Mouse (Mus musculus): ENCODE data around the gene Sys1. TPM values are rescaled to one million over a fixed set of nuclear protein-coding genes. Genes with fewer than 3 reads are reported as not detected.

The Sys1 gene
- polyA plus RNA-seq, 1 experiment from 2014 or later = 88.2 TPM

DNA sequence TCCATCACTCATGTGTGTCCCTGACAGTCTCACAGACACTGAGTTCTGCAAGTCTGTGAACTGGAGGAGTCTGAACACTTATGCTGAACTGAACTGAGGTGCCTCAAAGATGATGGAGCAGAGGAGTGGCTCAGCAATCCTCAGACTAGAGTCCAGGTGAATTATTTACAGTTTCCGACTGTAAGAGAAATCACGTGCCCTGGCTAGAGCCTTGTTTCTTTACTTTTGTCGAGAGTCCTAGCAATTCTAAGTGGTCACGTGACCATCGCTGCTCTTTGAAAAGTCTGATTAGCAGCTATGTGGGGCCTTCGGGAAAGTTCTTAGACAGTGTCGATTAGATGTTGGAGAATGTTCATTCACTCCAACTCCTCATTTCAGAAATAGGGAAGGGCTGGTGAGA is 1.2 kb downstream of the Sys1 start:
- no peak for ATAC-seq (ENCODE audit: low FRiP score, low read depth)
- Histone ChIP-seq H3K27me3 (no peaks in the 10 kb centered on the region), H3K4me1 (replicated peaks) (peaks cover 14% of the 10 kb centered on the region), H3K27ac (replicated peaks) (no peak overlapping the region), H3K4me3 (no peak overlapping the region), H3K9ac (no peak overlapping the region), H3K4me2 (no peak overlapping the region), H3K36me3 (0 out of 2 replicates have a peak, but pooled peaks cover 3% of the 10 kb centered on the region), H3K9me3 (no peaks in the 10 kb centered on the region)
- WGBS = 60% methylated on average over 7 of the region's 7 CpGs

DNA sequence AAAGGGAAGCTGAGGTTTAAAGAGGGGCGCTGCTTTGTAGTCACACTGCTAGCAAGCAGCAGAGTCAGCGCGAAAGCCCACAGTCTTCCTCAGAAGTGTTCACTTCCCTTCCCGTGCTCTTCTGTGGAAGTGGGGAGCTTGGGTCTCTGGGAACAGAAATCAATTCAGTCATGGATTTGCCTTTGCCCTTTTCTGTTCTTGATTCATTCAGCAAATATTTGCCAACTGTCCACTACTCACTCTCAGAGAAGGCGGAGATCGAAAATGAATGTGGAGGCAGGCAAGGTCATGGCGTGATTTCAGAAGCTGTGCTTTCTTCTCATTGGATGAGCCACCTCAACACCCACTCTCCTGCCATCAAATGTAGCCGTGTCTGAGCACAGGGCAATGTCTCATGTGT is 1.8 kb downstream of the Sys1 start:
- 91% methylated on average over 8 of the region's 8 CpGs for WGBS

DNA sequence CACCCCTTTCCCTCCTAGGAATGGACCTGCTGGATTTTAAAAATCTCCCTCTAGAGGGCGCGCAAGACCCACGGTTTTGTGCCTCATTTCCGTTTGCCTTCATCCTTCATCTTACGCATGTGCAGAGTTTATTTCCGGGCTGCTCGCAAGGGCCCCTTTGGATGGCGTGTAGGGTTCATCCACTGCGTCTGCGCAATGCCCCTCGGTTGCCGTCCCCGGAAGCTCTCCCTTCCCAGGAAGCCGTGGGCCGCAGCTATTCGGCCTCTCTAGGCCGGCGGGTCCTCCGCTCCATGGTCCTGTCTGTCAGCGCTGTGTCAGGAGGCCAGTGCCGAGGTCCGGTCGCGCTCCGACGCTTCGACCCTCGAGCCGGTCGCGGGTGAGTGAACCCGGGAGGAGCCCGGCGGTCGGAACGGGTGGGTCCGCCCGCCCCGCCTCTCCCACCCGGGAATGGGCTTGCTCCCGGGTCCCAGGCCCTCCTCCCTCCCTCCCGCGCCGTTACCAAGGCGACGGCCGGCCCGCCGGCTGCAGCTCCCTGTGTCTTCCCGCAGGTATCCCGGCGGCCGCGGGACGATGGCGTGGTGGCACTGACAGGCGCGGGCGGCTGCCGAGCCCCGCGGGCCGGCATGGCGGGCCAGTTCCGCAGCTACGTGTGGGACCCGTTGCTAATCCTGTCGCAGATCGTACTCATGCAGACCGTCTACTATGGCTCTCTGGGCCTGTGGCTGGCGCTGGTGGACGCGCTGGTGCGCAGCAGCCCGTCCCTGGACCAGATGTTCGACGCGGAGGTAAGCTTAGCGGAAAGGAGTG is 4.2 kb downstream of the Sys1 start, which contains the start of gene Gm20458:
TSS of gene Gm20458 (plus strand) at position 223 of the 807 bp plus-strand sequence.
- no peaks in the 10 kb centered on the region for H3K9me3 ChIP-seq
- WGBS = under 1% methylated on average over 70 of the region's 79 CpGs

More for the DNA sequence above, 1.8 kb downstream of the Sys1 start:
- no peak overlapping the region for H3K9ac ChIP-seq
- H3K4me1 ChIP-seq (replicated peaks) = peaks cover 18% of the 10 kb centered on the region
- H3K27ac ChIP-seq (replicated peaks) = no peak overlapping the region
- H3K9me3 ChIP-seq = no peaks in the 10 kb centered on the region
- peaks cover 5% of the 10 kb centered on the region; the same call in 1 of the 2 replicates for H3K36me3 ChIP-seq
- no peak overlapping the region for H3K4me3 ChIP-seq
- H3K4me2 ChIP-seq = no peak overlapping the region
- ATAC-seq (ENCODE audit: low FRiP score, low read depth) = no peak
- no peaks in the 10 kb centered on the region for H3K27me3 ChIP-seq

DNA sequence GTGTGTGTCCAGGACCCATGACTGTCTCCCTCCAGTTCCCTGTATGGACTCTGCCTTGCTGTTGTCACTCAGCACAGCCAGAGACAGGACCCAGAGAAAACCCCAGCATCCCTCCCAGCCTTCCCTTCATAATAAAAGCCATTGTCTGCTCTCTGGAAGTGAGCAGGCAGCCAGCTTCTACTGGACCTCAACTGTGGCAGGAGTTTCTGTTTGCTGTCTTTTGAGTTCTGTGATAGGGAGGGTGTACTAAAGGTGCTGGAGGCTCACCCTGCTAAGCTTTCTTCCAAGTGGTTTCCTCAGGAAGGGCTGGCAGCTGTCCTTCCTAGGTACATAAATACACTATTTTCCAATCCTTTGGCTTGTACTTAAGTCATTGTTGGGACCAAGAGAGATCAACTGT is 8.4 kb downstream of the Sys1 start:
- no peaks in the 10 kb centered on the region for H3K9me3 ChIP-seq
- H3K4me3 ChIP-seq = no peak overlapping the region
- H3K36me3 ChIP-seq = peaks cover 41% of the 10 kb centered on the region
- no peaks in the 10 kb centered on the region for H3K27me3 ChIP-seq
- peaks cover 18% of the 10 kb centered on the region for H3K4me1 ChIP-seq (replicated peaks)
- no peak for ATAC-seq (ENCODE audit: low FRiP score, low read depth)
- no peak overlapping the region for H3K4me2 ChIP-seq
- no peak overlapping the region for H3K27ac ChIP-seq (replicated peaks)
- no peak overlapping the region for H3K9ac ChIP-seq

More for the DNA sequence above, 4.2 kb downstream of the Sys1 start, which contains the start of gene Gm20458:
- Histone ChIP-seq H3K36me3 (peaks cover 18% of the 10 kb centered on the region), H3K9ac (peak within 1 kb of the TSS; percentile 62), H3K4me2 (peak within 1 kb of the TSS; percentile 71), H3K4me1 (replicated peaks) (peaks cover 18% of the 10 kb centered on the region), H3K27ac (replicated peaks) (peak within 1 kb of the TSS; percentile 91), H3K4me3 (peak within 1 kb of the TSS; percentile 56), H3K27me3 (no peaks in the 10 kb centered on the region)
- peak; percentile 99 for ATAC-seq (ENCODE audit: low FRiP score, low read depth)

DNA sequence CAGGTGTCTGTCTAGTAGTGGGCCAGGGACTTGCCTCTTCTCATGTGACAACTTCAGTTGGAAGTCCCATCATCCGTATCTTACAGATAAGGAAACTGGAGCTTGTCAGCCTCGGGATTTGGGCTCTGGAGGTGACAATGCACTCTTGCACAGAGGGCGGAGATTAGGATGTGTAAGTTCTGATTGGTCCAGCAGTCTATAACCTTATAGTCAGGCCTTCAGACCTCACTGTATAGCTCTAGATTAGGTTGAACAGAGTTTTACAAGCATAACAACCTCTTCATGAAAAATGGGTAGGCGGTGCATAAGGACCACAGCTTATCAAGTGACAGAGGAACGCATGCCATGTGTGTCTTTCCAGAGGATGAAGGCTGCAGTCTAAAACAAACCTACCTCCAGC is 10.0 kb downstream of the Sys1 start:
- H3K27ac ChIP-seq (replicated peaks) = no peak overlapping the region
- H3K4me3 ChIP-seq = no peak overlapping the region
- H3K9ac ChIP-seq = no peak overlapping the region
- no peaks in the 10 kb centered on the region for H3K9me3 ChIP-seq
- no peaks in the 10 kb centered on the region for H3K27me3 ChIP-seq
- H3K36me3 ChIP-seq = peaks cover 51% of the 10 kb centered on the region
- no peak overlapping the region for H3K4me2 ChIP-seq
- H3K4me1 ChIP-seq (replicated peaks) = peaks cover 16% of the 10 kb centered on the region
- WGBS = 87% methylated on average over 5 of the region's 5 CpGs
- ATAC-seq (ENCODE audit: low FRiP score, low read depth) = no peak

DNA sequence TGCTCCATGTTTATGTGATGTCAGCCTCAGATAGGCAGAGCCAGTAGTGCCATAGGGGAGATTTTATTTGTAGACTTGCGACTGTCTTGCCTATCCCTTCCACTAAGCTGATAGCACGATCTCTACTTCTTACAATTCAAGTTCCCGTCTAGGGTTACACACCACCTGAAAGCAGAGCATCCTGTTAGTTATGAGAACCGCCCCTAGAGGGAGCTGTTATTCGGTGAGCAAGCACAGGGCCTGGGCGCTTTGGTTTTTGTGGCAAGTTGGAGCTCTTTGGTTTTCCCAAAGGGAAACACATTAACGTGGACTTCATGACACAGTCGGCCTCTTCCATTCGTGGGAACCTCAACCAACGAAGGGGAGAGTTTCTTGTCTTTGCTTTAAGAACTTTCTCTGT is 13.5 kb downstream of the Sys1 start:
- H3K4me1 ChIP-seq (replicated peaks) = no peaks in the 10 kb centered on the region
- no peaks in the 10 kb centered on the region for H3K27me3 ChIP-seq
- no peak for ATAC-seq (ENCODE audit: low FRiP score, low read depth)
- 33% methylated on average over 10 of the region's 10 CpGs for WGBS
- H3K36me3 ChIP-seq = peaks cover 43% of the 10 kb centered on the region
- no peaks in the 10 kb centered on the region for H3K9me3 ChIP-seq
- H3K27ac ChIP-seq (replicated peaks) = no peak overlapping the region
- H3K9ac ChIP-seq = no peak overlapping the region
- no peak overlapping the region for H3K4me2 ChIP-seq
- H3K4me3 ChIP-seq = no peak overlapping the region

DNA sequence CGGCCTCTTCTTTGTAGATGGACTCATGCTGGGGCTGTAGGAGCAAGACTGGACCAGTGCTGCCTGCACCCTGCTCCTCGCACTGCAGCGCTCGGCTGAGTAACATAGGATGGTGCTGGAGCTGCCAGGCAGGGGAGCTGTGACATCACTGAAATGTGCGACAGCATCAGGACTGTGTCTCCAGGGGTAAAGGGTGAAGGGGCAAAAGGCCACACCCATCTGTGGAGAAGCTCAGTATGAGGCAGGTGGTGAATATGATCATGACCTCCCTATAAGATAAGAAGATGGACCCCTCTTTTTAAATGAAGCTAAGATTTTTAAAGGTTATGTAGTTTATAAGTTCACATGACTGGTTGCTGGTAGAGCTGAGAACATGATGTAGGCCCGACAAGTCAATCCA is 16.9 kb downstream of the Sys1 start, which contains the start of gene Trp53tg5:
TSS of gene Trp53tg5 (minus strand) at position 101 of the 400 bp plus-strand sequence.
- no peak within 1 kb of the TSS for H3K4me2 ChIP-seq
- peaks cover 34% of the 10 kb centered on the region for H3K36me3 ChIP-seq
- H3K9me3 ChIP-seq = no peaks in the 10 kb centered on the region
- H3K9ac ChIP-seq = no peak within 1 kb of the TSS
- no peak for ATAC-seq (ENCODE audit: low FRiP score, low read depth)
- no peak within 1 kb of the TSS for H3K4me3 ChIP-seq
- no peaks in the 10 kb centered on the region for H3K27me3 ChIP-seq
- H3K4me1 ChIP-seq (replicated peaks) = no peaks in the 10 kb centered on the region
- no peak within 1 kb of the TSS for H3K27ac ChIP-seq (replicated peaks)
- 81% methylated on average over 6 of the region's 6 CpGs for WGBS

DNA sequence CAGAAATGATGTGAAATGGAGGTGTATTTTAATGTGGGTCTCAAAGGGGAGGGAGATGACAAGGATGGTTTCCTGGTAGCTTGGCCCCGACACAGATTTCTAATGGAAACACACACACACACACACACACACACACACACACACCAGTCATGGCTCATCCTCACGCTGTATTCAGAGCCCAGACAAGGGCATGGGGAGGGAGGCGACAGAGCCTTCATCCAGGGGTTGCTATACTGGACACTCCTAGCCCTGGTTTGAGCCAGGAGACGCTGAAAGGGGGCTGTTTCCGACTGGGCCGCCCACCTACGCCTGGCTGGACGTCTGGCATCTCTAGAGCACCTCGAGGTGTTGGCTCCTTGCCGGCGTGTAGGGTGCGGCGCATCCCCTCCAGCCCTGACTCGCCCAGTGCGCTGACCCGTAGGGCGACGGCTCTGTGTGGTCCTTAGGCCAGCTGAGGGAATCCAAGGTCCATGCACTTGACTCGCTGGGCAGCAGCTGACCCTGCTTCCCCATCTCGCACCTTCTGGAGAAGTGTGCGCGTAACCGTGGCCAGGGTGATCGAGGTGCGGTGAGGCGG is 29.0 kb downstream of the Sys1 start, which contains the start of gene Dbndd2:
TSS of gene Dbndd2 (plus strand) at position 426 of the 577 bp plus-strand sequence.
- H3K9ac ChIP-seq = peak within 1 kb of the TSS; percentile 60

DNA sequence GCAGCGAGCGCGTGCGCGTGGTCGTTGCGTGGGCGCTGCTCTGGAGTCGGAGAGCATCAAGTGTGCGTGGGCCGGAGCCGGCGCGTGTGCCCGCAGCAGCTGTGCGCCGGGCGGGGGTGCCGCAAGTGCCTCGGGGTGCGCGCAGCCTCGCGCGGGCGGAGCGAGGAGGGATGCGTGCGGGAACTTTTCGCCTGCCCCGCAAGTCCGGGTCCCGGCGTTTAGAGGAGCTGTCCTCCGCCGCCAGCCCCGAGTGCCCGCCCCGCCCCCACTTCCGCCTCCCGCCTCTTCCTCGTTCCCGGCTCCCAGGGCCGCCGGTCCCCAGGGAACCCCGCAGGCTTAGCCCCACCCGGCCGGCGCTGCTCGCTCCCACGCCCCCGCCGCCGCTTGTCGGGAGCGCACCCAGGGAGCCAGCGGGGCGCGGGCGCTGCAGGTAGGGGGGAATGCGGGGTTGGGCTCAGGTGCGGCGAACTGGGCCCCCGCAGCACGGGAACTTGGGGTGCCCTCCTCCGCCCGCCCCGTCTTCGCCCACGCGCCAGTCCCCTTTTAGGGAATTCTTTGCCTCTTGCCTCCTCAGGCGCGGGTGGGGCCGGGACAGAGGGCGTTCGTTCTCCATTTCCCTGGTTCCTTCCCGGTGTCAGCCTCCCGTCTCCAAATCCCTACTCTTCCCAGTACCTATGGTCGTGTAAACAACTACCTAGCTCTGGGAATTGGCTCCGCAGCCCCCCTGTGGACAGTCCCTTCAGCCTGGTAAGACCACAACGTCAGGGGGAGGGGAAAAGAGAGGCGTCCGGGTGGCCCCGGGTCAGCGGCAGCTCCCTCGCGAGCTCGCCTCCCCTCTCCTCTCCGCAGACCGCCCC is 29.7 kb downstream of the Sys1 start:
- Histone ChIP-seq H3K27me3 (0 out of 2 replicates have a peak, but pooled peaks cover 3% of the 10 kb centered on the region), H3K9ac (peak overlapping the region; percentile 60), H3K4me2 (peak overlapping the region; percentile 98), H3K9me3 (no peaks in the 10 kb centered on the region), H3K36me3 (peaks cover 16% of the 10 kb centered on the region), H3K27ac (replicated peaks) (peak overlapping the region; percentile 28), H3K4me3 (peak overlapping the region; percentile 64), H3K4me1 (replicated peaks) (peaks cover 17% of the 10 kb centered on the region)
- WGBS = under 1% methylated on average over 65 of the region's 90 CpGs
- peak; percentile 81 for ATAC-seq (ENCODE audit: low FRiP score, low read depth)

More for the DNA sequence above, 29.0 kb downstream of the Sys1 start, which contains the start of gene Dbndd2:
- peaks cover 16% of the 10 kb centered on the region for H3K36me3 ChIP-seq
- 2% methylated on average over 26 of the region's 26 CpGs for WGBS
- H3K9me3 ChIP-seq = no peaks in the 10 kb centered on the region
- peak; percentile 62 for ATAC-seq (ENCODE audit: low FRiP score, low read depth)
- H3K27ac ChIP-seq (replicated peaks) = peak within 1 kb of the TSS; percentile 28
- H3K4me1 ChIP-seq (replicated peaks) = peaks cover 17% of the 10 kb centered on the region
- peak within 1 kb of the TSS; percentile 98 for H3K4me2 ChIP-seq
- peak within 1 kb of the TSS; percentile 64 for H3K4me3 ChIP-seq
- H3K27me3 ChIP-seq = 0 out of 2 replicates have a peak, but pooled peaks cover 3% of the 10 kb centered on the region

DNA sequence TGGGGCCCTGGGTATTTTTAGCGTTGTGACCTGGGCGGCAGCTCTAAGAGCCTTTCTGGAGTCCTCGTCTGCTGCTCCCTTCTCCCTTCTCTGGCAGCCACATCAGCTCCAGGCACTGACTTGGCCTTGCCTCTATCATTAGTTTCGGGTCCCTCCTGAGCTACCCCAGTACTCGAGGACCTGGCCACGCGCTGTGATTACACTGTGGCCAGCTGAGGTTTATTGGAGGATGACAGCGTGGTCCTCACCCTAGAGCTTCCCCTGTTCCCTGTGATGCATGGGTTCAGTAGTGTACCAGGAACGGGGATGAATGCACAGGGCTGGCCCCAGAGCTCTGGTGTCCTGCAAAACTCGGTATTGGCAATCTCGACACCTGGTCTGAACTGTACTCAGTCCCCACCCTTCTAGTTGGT is 30.4 kb downstream of the Sys1 start:
- 0 out of 2 replicates have a peak, but pooled peaks cover 3% of the 10 kb centered on the region for H3K27me3 ChIP-seq
- H3K36me3 ChIP-seq = peaks cover 16% of the 10 kb centered on the region
- H3K9ac ChIP-seq = peak overlapping the region; percentile 60
- peak overlapping the region; percentile 98 for H3K4me2 ChIP-seq
- peaks cover 17% of the 10 kb centered on the region for H3K4me1 ChIP-seq (replicated peaks)
- H3K9me3 ChIP-seq = no peaks in the 10 kb centered on the region
- peak; percentile 42; the same call in 1 of the 2 replicates for ATAC-seq (ENCODE audit: low FRiP score, low read depth)
- peak overlapping the region; percentile 64 for H3K4me3 ChIP-seq
- WGBS = 12% methylated on average over 11 of the region's 11 CpGs
- no peak overlapping the region for H3K27ac ChIP-seq (replicated peaks)

DNA sequence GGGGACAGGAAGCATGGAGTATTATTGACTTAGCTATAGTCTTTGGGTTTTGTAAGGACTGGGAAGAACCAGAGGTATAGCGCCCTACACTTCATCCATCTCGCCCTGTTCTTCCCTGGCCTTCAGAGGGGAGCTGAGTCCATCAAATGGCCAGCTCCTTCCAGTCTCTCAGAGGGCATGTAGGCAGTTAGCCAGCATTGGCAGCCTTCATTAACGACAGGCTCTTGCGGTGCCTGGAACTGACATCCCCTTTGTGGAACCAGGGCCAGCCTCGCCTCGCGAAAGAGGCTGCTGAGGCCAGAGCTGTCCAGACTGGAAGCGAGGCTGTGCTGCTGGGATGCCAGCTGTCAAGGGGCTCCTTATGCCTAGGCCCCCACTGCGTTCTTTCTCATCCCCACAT is 31.0 kb downstream of the Sys1 start:
- H3K4me2 ChIP-seq = peak overlapping the region; percentile 98
- no peak overlapping the region for H3K9ac ChIP-seq
- H3K27me3 ChIP-seq = 0 out of 2 replicates have a peak, but pooled peaks cover 3% of the 10 kb centered on the region
- peaks cover 16% of the 10 kb centered on the region for H3K36me3 ChIP-seq
- H3K4me3 ChIP-seq = 0 out of 2 replicates have a peak overlapping the region, but pooled peaks have one; percentile 64
- 54% methylated on average over 9 of the region's 9 CpGs for WGBS
- H3K4me1 ChIP-seq (replicated peaks) = peaks cover 17% of the 10 kb centered on the region
- no peaks in the 10 kb centered on the region for H3K9me3 ChIP-seq
- no peak overlapping the region for H3K27ac ChIP-seq (replicated peaks)
- ATAC-seq (ENCODE audit: low FRiP score, low read depth) = no peak

Data from hindbrain, embryonic 15.5 days (tissue).